Mouse (Mus musculus): Measurements from ENCODE around the gene Prkaa1.

DNA sequence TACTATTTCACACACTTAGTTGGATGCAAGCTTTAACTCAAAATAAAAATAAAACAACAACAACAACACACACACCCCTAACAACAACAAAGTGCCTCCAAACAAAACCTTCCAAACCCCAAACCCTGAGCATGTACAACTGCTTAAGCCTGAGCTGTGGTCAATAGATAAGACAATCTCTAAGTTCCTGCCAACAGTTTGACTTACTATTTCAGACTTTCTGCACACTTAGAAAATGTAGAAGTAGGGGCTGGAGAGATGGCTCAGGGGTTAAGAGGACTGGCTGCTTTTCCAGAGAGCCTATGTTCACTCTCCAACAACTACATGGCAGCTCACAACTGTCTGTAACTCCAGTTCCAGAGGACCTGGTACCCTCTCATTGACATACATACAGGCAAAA lies 3.3 kb upstream of the Prkaa1 start:
- no peak for TF ChIP-seq CTCF (IDR thresholded peaks at IDR 0.05; ENCODE audit: borderline replicate concordance, insufficient read depth, low read depth, low read length)
- no peak for TF ChIP-seq POLR2A (IDR thresholded peaks at IDR 0.05; ENCODE audit: borderline replicate concordance, insufficient read depth, low read length)
